Mouse (Mus musculus) stomach, postnatal 0 days (tissue): Measurements from ENCODE around the gene Zfp536.

Experiments
- CTCF ChIP-seq: IDR thresholded peaks from 2 replicates; pipeline ENCODE4 v1.5.1; 2016; ENCODE audit warnings: antibody characterized with exemption, low read depth, mild to moderate bottlenecking, moderate library complexity
- EP300 ChIP-seq: optimal IDR thresholded peaks from 2 replicates; pipeline ENCODE3; 2016; ENCODE audit warnings: antibody characterized with exemption

DNA sequence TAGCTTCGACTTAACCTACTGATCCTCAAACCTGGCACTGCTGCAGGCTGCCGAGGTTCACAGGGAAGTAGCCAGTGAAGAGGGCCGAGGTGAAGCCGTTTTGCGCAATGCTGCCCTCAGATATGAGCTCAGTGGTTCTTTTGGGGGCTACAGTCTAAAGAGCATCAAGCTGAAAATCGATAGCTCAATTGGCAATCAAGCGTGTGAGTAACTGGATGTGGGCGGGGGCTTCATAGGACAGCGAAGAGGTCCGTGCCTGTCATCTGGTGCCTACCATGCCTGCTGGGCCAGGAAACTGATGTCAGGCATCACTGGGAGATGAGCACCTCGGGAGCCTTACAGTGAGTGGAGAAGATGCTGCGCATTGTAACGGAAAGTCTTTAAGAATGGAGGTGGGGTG, 333.5 kb downstream of the Zfp536 start:
- no peak for TF ChIP-seq CTCF
- no peak for TF ChIP-seq EP300
